Mouse (Mus musculus) thymus, adult 2 months (tissue): Measurements from ENCODE around the gene Ghrh.

Experiments
- CTCF ChIP-seq: fragments of 200-500 bp; IDR thresholded peaks from 2 replicates; pipeline ENCODE4 v1.5.1; 2012; ENCODE audit warnings: mild to moderate bottlenecking, control low read depth, low read length, moderate library complexity, borderline replicate concordance; ENCODE audit not compliant: control insufficient read depth, poor library complexity, insufficient read depth; ENCODE audit errors: extremely low read depth
- POLR2A ChIP-seq: fragments of 200-500 bp; IDR thresholded peaks from 2 replicates; pipeline ENCODE4 v1.6.1; 2012; ENCODE audit warnings: mild to moderate bottlenecking, low read length, control low read depth, moderate library complexity; ENCODE audit not compliant: control insufficient read depth, poor library complexity, insufficient read depth; ENCODE audit errors: extremely low read depth

DNA sequence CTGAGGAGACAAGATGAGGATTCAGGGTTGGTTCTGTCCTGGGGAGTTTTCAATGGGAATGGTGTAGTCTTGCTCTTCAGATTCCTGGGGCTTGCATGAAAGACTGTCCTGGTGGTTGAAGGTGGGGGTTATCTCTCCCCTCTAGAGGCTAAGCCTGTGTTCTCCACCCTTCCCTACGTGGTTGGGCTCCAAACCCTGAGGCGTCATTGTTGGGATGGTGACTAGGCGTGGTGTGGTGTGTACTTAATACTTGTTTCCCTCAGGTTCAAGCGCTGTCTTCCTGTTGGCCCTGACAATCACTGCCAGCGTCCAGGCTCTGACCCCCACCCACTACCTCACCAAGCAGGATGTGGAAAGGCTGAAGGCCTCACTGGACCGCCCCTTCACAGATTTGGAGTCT, 64.0 kb downstream of the Ghrh start:
- no peak for TF ChIP-seq CTCF
- no peak for TF ChIP-seq POLR2A
